35 mouse cellular contexts compared by ENCODE assay signal in genomic region chr7:143726396-143726795, GRCm38 (mm10). TPM values are rescaled to one million over a fixed set of nuclear protein-coding genes. Genes with fewer than 3 reads are reported as not detected.
DNase-seq lines count a peak whose midpoint lies in the region; ATAC-seq and TF ChIP-seq lines count a peak whose summit lies in the region.
"Had no signal": no experiment of that assay in that cellular context is flagged by ENCODE, and none has a peak within 500 bp of the region (broad histone marks: within the 10 kb centered on the region; RNA-seq: fewer than 3 reads in every experiment).

No protein-coding gene starts in this region.

- TF ChIP-seq POLR2A in MEL (IDR thresholded peaks at IDR 0.05; ENCODE audit: control insufficient read depth in 1 of 2, insufficient read depth in 1 of 2, low read depth in 1 of 2, low read length in 2 of 2, poor library complexity in 1 of 2) = no peak

- H3K36me3 ChIP-seq in kidney, postnatal 0 days (ENCODE audit: insufficient read depth, low read length) = 0 out of 2 replicates have a peak, but pooled peaks cover 7% of the 10 kb centered on the region
- H3K36me3 ChIP-seq in kidney, embryonic 16.5 days (ENCODE audit: insufficient read depth, low read length) = no peaks in the 10 kb centered on the region
- no peaks in the 10 kb centered on the region for H3K36me3 ChIP-seq in lung, postnatal 0 days (ENCODE audit: insufficient read depth, low read length)
- H3K36me3 ChIP-seq in E14TG2a.4 (ENCODE audit: insufficient read depth, low read length) (no peaks in the 10 kb centered on the region), MEL (ENCODE audit: control insufficient read depth in 1 of 2, insufficient read depth in 2 of 2, low read length in 2 of 2) (no peaks in the 10 kb centered on the region)
- H3K36me3 ChIP-seq: embryonic facial prominence, embryonic 10.5 days; embryonic facial prominence, embryonic 15.5 days; forebrain, embryonic 12.5 days; heart, embryonic 10.5 days; heart, embryonic 15.5 days; hindbrain, embryonic 12.5 days; kidney, embryonic 15.5 days had no signal

- DNase-seq in kidney, postnatal 0 days (ENCODE audit: low spot score) = no peak
- DNase-seq in lung, postnatal 0 days (ENCODE audit: low spot score) = peak; percentile 54
- DNase-seq in lung, postnatal 10 days = no peak
- no peak for DNase-seq in MEL (ENCODE audit: low read depth, low spot score)
- no peak for DNase-seq in natural killer cell, adult 2 months (ENCODE audit: low spot score in 2 of 2)
- DNase-seq: adrenal gland, postnatal 10 days; cerebellum, adult 8-10 months; cerebellum, postnatal 25 days; forebrain, postnatal 0 days; gastrocnemius, postnatal 14 days; kidney, postnatal 4 days; liver; lung, embryonic 14.5 days; midbrain, embryonic 14.5 days had no signal

- no peak overlapping the region for H3K4me3 ChIP-seq in kidney, postnatal 0 days (replicated peaks; ENCODE audit: low read depth, low read length)
- H3K4me3 ChIP-seq in kidney, embryonic 16.5 days (ENCODE audit: low read length) = no peak overlapping the region
- H3K4me3 ChIP-seq in lung, postnatal 0 days (ENCODE audit: low read depth, low read length) = no peak overlapping the region
- H3K4me3 ChIP-seq in E14TG2a.4 (replicated peaks; ENCODE audit: low read length) (no peak overlapping the region), MEL (ENCODE audit: control insufficient read depth in 1 of 2, insufficient read depth in 1 of 2, low read depth in 2 of 2, low read length in 2 of 2) (no peak overlapping the region)
- H3K4me3 ChIP-seq: embryonic facial prominence, embryonic 10.5 days; embryonic facial prominence, embryonic 15.5 days; forebrain, embryonic 12.5 days; heart, embryonic 10.5 days; heart, embryonic 15.5 days; hindbrain, embryonic 12.5 days; kidney, embryonic 15.5 days; myocyte; neural tube, embryonic 13.5 days had no signal

- no peak overlapping the region for H3K9ac ChIP-seq in kidney, postnatal 0 days (ENCODE audit: low read depth, low read length)
- no peak overlapping the region for H3K9ac ChIP-seq in kidney, embryonic 16.5 days (replicated peaks; ENCODE audit: low read length)
- H3K9ac ChIP-seq in lung, postnatal 0 days (replicated peaks; ENCODE audit: low read depth) = no peak overlapping the region
- H3K9ac ChIP-seq in MEL (ENCODE audit: control insufficient read depth, low read depth, low read length, poor library complexity, severe bottlenecking) = no peak overlapping the region
- H3K9ac ChIP-seq: embryonic facial prominence, embryonic 15.5 days; forebrain, embryonic 12.5 days; forebrain, postnatal 0 days; heart, embryonic 15.5 days; hindbrain, embryonic 12.5 days; kidney, embryonic 15.5 days; lung, embryonic 14.5 days; neural tube, embryonic 13.5 days had no signal

- TF ChIP-seq EP300 in lung, postnatal 0 days (IDR thresholded peaks at IDR 0.05) = peak; percentile 36; the same call in 1 of the 2 replicates
- no peak for TF ChIP-seq EP300 in MEL (IDR thresholded peaks at IDR 0.05; ENCODE audit: low read depth in 1 of 2, low read length in 2 of 2)

- H3K27ac ChIP-seq in kidney, postnatal 0 days = no peak overlapping the region
- no peak overlapping the region for H3K27ac ChIP-seq in kidney, embryonic 16.5 days (ENCODE audit: low read length)
- no peak overlapping the region for H3K27ac ChIP-seq in lung, postnatal 0 days (ENCODE audit: low read length)
- no peak overlapping the region for H3K27ac ChIP-seq in MEL (ENCODE audit: control insufficient read depth, low read depth, low read length)
- H3K27ac ChIP-seq: embryonic facial prominence, embryonic 10.5 days; embryonic facial prominence, embryonic 15.5 days; forebrain, embryonic 12.5 days; heart, embryonic 10.5 days; heart, embryonic 15.5 days; hindbrain, embryonic 12.5 days; hindbrain, postnatal 0 days; kidney, embryonic 15.5 days; neural tube, embryonic 13.5 days had no signal

- TF ChIP-seq RAD21 in MEL (IDR thresholded peaks at IDR 0.05; ENCODE audit: low read depth, low read length) = no peak

- H3K4me1 ChIP-seq in kidney, postnatal 0 days (replicated peaks; ENCODE audit: insufficient read depth, low read length) = peaks cover 5% of the 10 kb centered on the region; the same call in 1 of the 2 replicates
- H3K4me1 ChIP-seq in kidney, embryonic 16.5 days (ENCODE audit: insufficient read depth, low read length) = peaks cover 18% of the 10 kb centered on the region
- H3K4me1 ChIP-seq in lung, postnatal 0 days (ENCODE audit: insufficient read depth, low read depth, low read length) = no peaks in the 10 kb centered on the region
- H3K4me1 ChIP-seq in E14TG2a.4 (replicated peaks; ENCODE audit: low read depth, low read length) (peaks cover 9% of the 10 kb centered on the region), MEL (ENCODE audit: control insufficient read depth in 1 of 2, insufficient read depth in 2 of 2, low read length in 2 of 2) (no peaks in the 10 kb centered on the region)
- H3K4me1 ChIP-seq: forebrain, embryonic 12.5 days had no signal

- no peaks in the 10 kb centered on the region for H3K79me2 ChIP-seq in MEL (ENCODE audit: control insufficient read depth, insufficient read depth, low read length, poor library complexity)

- 81% methylated on average over 4 of the region's 4 CpGs for WGBS in kidney, postnatal 0 days
- WGBS in kidney, embryonic 16.5 days = 80% methylated on average over 4 of the region's 4 CpGs
- WGBS in lung, postnatal 0 days = 56% methylated on average over 4 of the region's 4 CpGs

- no peak for ATAC-seq in kidney, postnatal 0 days (replicated peaks; ENCODE audit: low FRiP score, low read depth)
- no peak for ATAC-seq in kidney, embryonic 16.5 days (ENCODE audit: low FRiP score, low TSS enrichment)
- peak; percentile 12; the same call in 1 of the 2 replicates for ATAC-seq in lung, postnatal 0 days
- no peak for ATAC-seq in monocyte, adult 5-6 weeks (replicated peaks; ENCODE audit: insufficient number of reproducible peaks, low FRiP score, low TSS enrichment, poor library complexity, severe bottlenecking)
- ATAC-seq: CD4-positive, CD25-positive, alpha-beta regulatory T cell, adult 4 months; forebrain, postnatal 0 days; hindbrain, postnatal 0 days; intestine, embryonic 16.5 days had no signal

- H3K9me3 ChIP-seq in kidney, postnatal 0 days (replicated peaks; ENCODE audit: low read length) = no peaks in the 10 kb centered on the region
- no peaks in the 10 kb centered on the region for H3K9me3 ChIP-seq in kidney, embryonic 16.5 days (ENCODE audit: low read length)
- H3K9me3 ChIP-seq in lung, postnatal 0 days (ENCODE audit: low read length) = no peaks in the 10 kb centered on the region
- H3K9me3 ChIP-seq in E14TG2a.4 (ENCODE audit: low read length) (no peaks in the 10 kb centered on the region), MEL (replicated peaks; ENCODE audit: insufficient read depth, low read length) (no peaks in the 10 kb centered on the region)
- H3K9me3 ChIP-seq: embryonic facial prominence, embryonic 10.5 days; embryonic facial prominence, embryonic 15.5 days; forebrain, embryonic 12.5 days; heart, embryonic 10.5 days; heart, embryonic 15.5 days; hindbrain, embryonic 12.5 days; kidney, embryonic 15.5 days; neural tube, embryonic 13.5 days had no signal

- H3K27me3 ChIP-seq in kidney, postnatal 0 days (ENCODE audit: insufficient read depth, low read length) = no peaks in the 10 kb centered on the region
- no peaks in the 10 kb centered on the region for H3K27me3 ChIP-seq in kidney, embryonic 16.5 days (ENCODE audit: insufficient read depth, low read length)
- no peaks in the 10 kb centered on the region for H3K27me3 ChIP-seq in lung, postnatal 0 days (replicated peaks; ENCODE audit: insufficient read depth, low read length)
- H3K27me3 ChIP-seq in E14TG2a.4 (ENCODE audit: insufficient read depth, low read length) (peaks cover 63% of the 10 kb centered on the region), MEL (ENCODE audit: control insufficient read depth in 1 of 2, insufficient read depth in 2 of 2, low read length in 2 of 2) (peaks cover 0 to 1% of the 10 kb centered on the region in 2 experiments; a peak in 2 of 4 replicates)
- H3K27me3 ChIP-seq: embryonic facial prominence, embryonic 15.5 days; forebrain, embryonic 12.5 days; heart, embryonic 15.5 days; hindbrain, embryonic 12.5 days; kidney, embryonic 15.5 days; neural tube, embryonic 13.5 days had no signal

- H3K4me2 ChIP-seq in kidney, postnatal 0 days (ENCODE audit: low read length) = no peak overlapping the region
- H3K4me2 ChIP-seq in kidney, embryonic 16.5 days (replicated peaks; ENCODE audit: low read depth, low read length) = no peak overlapping the region
- H3K4me2 ChIP-seq in lung, postnatal 0 days (replicated peaks; ENCODE audit: low read depth, low read length) = no peak overlapping the region
- H3K4me2 ChIP-seq: embryonic facial prominence, embryonic 15.5 days; forebrain, embryonic 12.5 days; heart, embryonic 15.5 days; hindbrain, embryonic 12.5 days; kidney, embryonic 15.5 days; lung, embryonic 14.5 days; neural tube, embryonic 13.5 days had no signal

- peak; percentile 14; the same call in 1 of the 2 replicates for TF ChIP-seq CTCF in kidney, postnatal 0 days (IDR thresholded peaks at IDR 0.05; ENCODE audit: low read depth)
- peak; percentile 51 for TF ChIP-seq CTCF in lung, postnatal 0 days (IDR thresholded peaks at IDR 0.05)
- TF ChIP-seq CTCF in E14TG2a.4 (conservative IDR thresholded peaks at IDR 0.05; ENCODE audit: low read length) (0 out of 2 replicates have a peak, but pooled peaks have one; percentile 14), MEL (IDR thresholded peaks at IDR 0.05 in 2 of 3, conservative IDR thresholded peaks at IDR 0.05 in 1 of 3; ENCODE audit: control insufficient read depth in 1 of 3, insufficient read depth in 1 of 3, low read depth in 2 of 3, low read length in 3 of 3, poor library complexity in 1 of 3, severe bottlenecking in 1 of 3) (peak in 2 of 3 experiments; percentile 7 to 24; a peak in 1 of 6 replicates)

RNA-seq across cellular contexts. Expression of gene Osbpl5, which starts 30.4 kb away (rescaled TPM):
- polyA plus RNA-seq in kidney, postnatal 0 days (2015; fragmentation: Nextera tagmentation; extraction: Ambion mirVana) = 29.0 and 30.4 TPM in 2 replicates
- 42.1 and 47.1 TPM in 2 replicates for polyA plus RNA-seq in kidney, embryonic 16.5 days (2015; fragmentation: Nextera tagmentation; extraction: Ambion mirVana)
- 47.6 and 56.8 TPM in 2 replicates for polyA plus RNA-seq in lung, postnatal 0 days (2015; fragmentation: Nextera tagmentation; extraction: Ambion mirVana)
- total RNA-seq in MEL (2012; rRNA removed) = 0.20 and 0.27 TPM in 2 replicates
- polyA plus RNA-seq in MEL (2012; ENCODE audit: insufficient read depth in 1 of 2, insufficient read length in 2 of 2, low read depth in 1 of 2, low replicate concordance in 2 of 2, missing spikeins in 1 of 2) = under 1 TPM in 1 of 2 experiments, not detected in 1; 0.50 TPM
- 16.1 to 49.9 TPM (median 22.0 TPM) in 3 replicates for total RNA-seq in monocyte, adult 5-6 weeks (2017)

RNA-seq across cellular contexts. Expression of gene Mrgprg, which starts 40.4 kb away (rescaled TPM):
- polyA plus RNA-seq in kidney, postnatal 0 days (2015; fragmentation: Nextera tagmentation; extraction: Ambion mirVana) = not detected in 2 replicates
- polyA plus RNA-seq in kidney, embryonic 16.5 days (2015; fragmentation: Nextera tagmentation; extraction: Ambion mirVana) = not detected in 2 replicates
- not detected in 2 replicates for polyA plus RNA-seq in lung, postnatal 0 days (2015; fragmentation: Nextera tagmentation; extraction: Ambion mirVana)
- not detected in 2 replicates for total RNA-seq in MEL (2012; rRNA removed)
- not detected for polyA plus RNA-seq in MEL (2012; ENCODE audit: insufficient read depth in 1 of 2, insufficient read length in 2 of 2, low read depth in 1 of 2, low replicate concordance in 2 of 2, missing spikeins in 1 of 2)
- total RNA-seq in monocyte, adult 5-6 weeks (2017) = not detected in 3 replicates
- total RNA-seq: ES-E14; forebrain, postnatal 0 days; gastrocnemius, postnatal 14 days; granulocyte monocyte progenitor cell, adult 5-6 weeks; heart, postnatal 25 days; hindbrain, postnatal 0 days; left cerebral cortex, postnatal 10 days had no signal
- polyA plus RNA-seq: CD4-positive, CD25-positive, alpha-beta regulatory T cell, adult 4 months; embryonic facial prominence, embryonic 10.5 days; embryonic facial prominence, embryonic 15.5 days; forebrain, embryonic 12.5 days; forebrain, postnatal 0 days; heart, embryonic 15.5 days; hindbrain, embryonic 12.5 days; hindbrain, postnatal 0 days; intestine, embryonic 16.5 days; kidney, embryonic 15.5 days; limb, embryonic 11.5 days; lung, embryonic 14.5 days; midbrain, embryonic 14.5 days; myocyte; neural tube, embryonic 13.5 days; testis, adult 2 months had no signal

RNA-seq across cellular contexts. Expression of gene Tnfrsf23, which starts 40.7 kb away (rescaled TPM):
- 1.9 and 2.2 TPM in 2 replicates for polyA plus RNA-seq in kidney, postnatal 0 days (2015; fragmentation: Nextera tagmentation; extraction: Ambion mirVana)
- polyA plus RNA-seq in kidney, embryonic 16.5 days (2015; fragmentation: Nextera tagmentation; extraction: Ambion mirVana) = 1.6 and 1.9 TPM in 2 replicates
- 2.2 and 3.0 TPM in 2 replicates for polyA plus RNA-seq in lung, postnatal 0 days (2015; fragmentation: Nextera tagmentation; extraction: Ambion mirVana)
- not detected in 2 replicates for total RNA-seq in MEL (2012; rRNA removed)
- not detected for polyA plus RNA-seq in MEL (2012; ENCODE audit: insufficient read depth in 1 of 2, insufficient read length in 2 of 2, low read depth in 1 of 2, low replicate concordance in 2 of 2, missing spikeins in 1 of 2)
- total RNA-seq in monocyte, adult 5-6 weeks (2017) = 0.58 to 1.1 TPM in 2 of 3 replicates, not detected in the other

RNA-seq across cellular contexts. Expression of gene Mrgpre, which starts 57.9 kb away (rescaled TPM):
- polyA plus RNA-seq in kidney, postnatal 0 days (2015; fragmentation: Nextera tagmentation; extraction: Ambion mirVana) = 1.2 TPM in 2 replicates
- polyA plus RNA-seq in kidney, embryonic 16.5 days (2015; fragmentation: Nextera tagmentation; extraction: Ambion mirVana) = 2.2 and 2.5 TPM in 2 replicates
- 0.67 and 0.72 TPM in 2 replicates for polyA plus RNA-seq in lung, postnatal 0 days (2015; fragmentation: Nextera tagmentation; extraction: Ambion mirVana)
- total RNA-seq in MEL (2012; rRNA removed) = 0.07 and 0.15 TPM in 2 replicates
- under 1 TPM in 1 of 2 experiments, not detected in 1; 0.18 TPM for polyA plus RNA-seq in MEL (2012; ENCODE audit: insufficient read depth in 1 of 2, insufficient read length in 2 of 2, low read depth in 1 of 2, low replicate concordance in 2 of 2, missing spikeins in 1 of 2)
- total RNA-seq in monocyte, adult 5-6 weeks (2017) = 0.29 to 0.32 TPM in 2 of 3 replicates, not detected in the other

Comparison
In these comparisons a context has a peak if more than half of its experiments do, and no peak if none do; other contexts are left out.
1. RNA of gene Osbpl5, which starts 30.4 kb away (polyA plus RNA-seq): 47.6 to 56.8 TPM in lung, postnatal 0 days, 42.1 to 47.1 TPM in kidney, embryonic 16.5 days and 29.0 to 30.4 TPM in kidney, postnatal 0 days; 0.50 TPM in MEL; every median in the first group is over 10 times any median in the second.
2. Peak in every context shown above with its lines, with median percentiles within 50 percentile points of each other: CTCF ChIP-seq.